Mouse (Mus musculus) heart, postnatal 25 days (tissue): Measurements from ENCODE around the gene Tmem184b. TPM values are rescaled to one million over a fixed set of nuclear protein-coding genes. Genes with fewer than 3 reads are reported as not detected.

Experiments used
- DNase-seq: peaks from one replicate; pipeline ENCODE4 v3.0.0; 2022; ENCODE audit warnings: low spot score
- intact Hi-C: fragments of 180-260 bp; cut with DNase I; formaldehyde crosslinking; loops from one replicate; pipeline ENCODE4 v1.15.1; 2025
- total RNA-seq, 2 experiments: library from RNA; stranded (reverse); gene quantifications; 2 replicates each; pipeline ENCODE4 v1.2.3; 2021

Tmem184b gene
- total RNA-seq, 2 experiments from 2014 or later, result 43.0 to 46.7 TPM

DNA sequence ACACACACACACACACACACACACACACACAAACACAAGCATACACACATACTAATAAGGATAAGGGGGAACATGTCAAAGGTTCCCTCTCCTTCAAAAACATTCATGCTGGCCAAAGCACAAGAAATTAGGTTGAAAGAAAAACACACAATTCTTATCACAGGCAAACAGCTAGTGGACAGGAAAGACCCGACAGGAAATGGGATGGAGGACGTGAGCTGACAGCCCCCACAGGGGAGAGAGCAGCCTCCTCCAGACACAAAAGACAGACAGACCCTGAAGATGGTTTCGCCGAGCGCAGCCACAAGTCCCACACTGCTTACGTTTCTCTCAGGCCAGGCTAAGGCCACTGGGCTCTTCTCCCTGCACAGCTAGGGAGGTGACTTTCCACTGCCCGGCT is 28.6 kb upstream of the Tmem184b start:
- intact Hi-C loops, result no loop called here
- DNase-seq, result no peak

- intact Hi-C loops, result no loop called here
Observed at GRCm38 (mm10) chr15:79430461-79431000, 27.2 kb upstream of the Tmem184b start.

GRCm38 (mm10) chr15:79429994-79430393 is 26.6 kb upstream of the Tmem184b start:
- DNase-seq, result no peak
- intact Hi-C loops, result loop anchor here (5.0 kb wide), 1 partner anchor 37 kb away; no protein-coding TSS in a partner anchor

More at GRCm38 (mm10) chr15:79430461-79431000, 27.2 kb upstream of the Tmem184b start:
- no peak for DNase-seq

DNA sequence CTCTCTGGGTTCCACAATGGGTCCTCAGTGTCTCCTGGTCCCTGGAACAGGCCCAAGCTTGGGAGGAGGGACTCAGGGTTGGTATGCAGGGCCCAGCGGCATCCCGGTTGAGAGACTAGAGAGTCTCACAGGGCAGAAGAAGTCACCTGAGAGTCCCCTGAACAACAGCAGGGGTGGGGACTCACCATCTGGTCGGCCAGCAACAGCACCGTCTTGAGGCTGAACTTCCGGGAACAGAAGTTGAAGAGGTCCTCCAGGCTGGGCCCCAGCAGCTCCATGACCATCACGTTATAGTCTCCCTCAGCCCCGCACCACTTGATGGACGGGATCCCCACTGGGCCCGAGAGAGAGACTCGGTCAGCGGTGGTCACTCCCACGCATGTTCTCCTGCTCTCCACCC is 26.2 kb upstream of the Tmem184b start:
- intact Hi-C loops, result loop anchor here (5.0 kb wide), 1 partner anchor 38 kb away; no protein-coding TSS in a partner anchor
- no peak for DNase-seq

DNA sequence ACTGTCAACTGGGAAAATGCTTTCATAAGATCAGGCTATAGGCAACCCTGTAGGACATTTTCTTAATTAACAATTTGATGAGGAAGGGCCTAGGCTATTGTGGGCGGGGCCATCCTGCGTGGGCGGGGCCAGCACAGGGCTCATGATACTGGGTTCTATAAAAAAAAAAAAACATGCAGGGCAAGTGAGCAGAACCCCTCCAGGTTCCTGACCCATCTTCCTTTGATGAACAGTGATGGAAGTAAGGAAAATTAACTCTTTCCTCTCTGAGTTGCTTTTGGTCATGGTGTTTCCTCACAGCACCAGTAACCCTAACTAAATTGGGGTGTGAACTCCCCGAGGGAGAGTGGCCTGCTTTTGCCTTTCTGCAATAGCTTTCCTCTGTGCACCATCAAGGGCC is 25.2 kb upstream of the Tmem184b start:
- no peak for DNase-seq
- intact Hi-C loops, result loop anchor here (5.0 kb wide), 1 partner anchor 39 kb away; no protein-coding TSS in a partner anchor

DNA sequence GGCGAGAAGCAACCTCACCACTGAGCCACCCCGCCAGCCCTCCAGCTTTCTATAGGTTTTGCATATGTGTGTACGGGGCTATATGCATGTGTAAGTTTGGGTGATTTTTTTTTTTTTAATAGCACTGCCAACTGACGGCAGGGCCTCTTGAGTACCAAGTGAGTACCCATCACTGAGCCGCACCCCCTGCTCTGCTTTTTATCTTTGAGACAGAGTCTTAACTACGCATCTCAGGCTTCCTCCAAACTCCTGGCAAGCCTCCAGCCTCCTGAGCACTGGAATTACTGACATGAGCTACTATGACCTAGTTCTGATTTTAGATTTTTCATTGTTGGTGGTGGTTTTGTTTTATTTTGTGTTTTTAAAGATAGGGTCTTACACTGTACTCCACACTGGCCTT is 24.1 kb upstream of the Tmem184b start:
- intact Hi-C loops, result loop anchor here (5.0 kb wide), 1 partner anchor 40 kb away; no protein-coding TSS in a partner anchor
- no peak for DNase-seq

GRCm38 (mm10) chr15:79425516-79425915 is 22.1 kb upstream of the Tmem184b start:
- intact Hi-C loops, result loop anchor here (5.0 kb wide), 1 partner anchor 42 kb away; no protein-coding TSS in a partner anchor
- no peak for DNase-seq

DNA sequence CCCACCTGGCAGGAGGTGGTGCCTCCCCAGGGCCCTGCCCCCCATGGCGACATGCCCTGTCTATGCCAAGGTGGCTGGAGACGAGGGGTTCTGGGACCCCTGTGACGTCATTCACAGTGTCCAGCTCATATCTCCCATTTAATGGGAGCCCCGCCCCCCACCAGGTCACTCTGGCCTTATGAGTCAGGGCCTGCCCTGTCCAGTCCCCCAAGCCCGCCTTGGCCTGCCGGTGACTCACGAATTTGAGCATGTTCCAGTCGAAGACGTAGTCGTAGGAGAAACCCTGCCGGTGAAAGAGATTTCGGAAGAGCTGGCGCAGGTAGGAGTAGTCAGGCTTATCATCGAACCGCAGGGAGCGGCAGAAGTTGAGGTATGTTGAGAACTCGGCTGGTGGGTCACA is 21.2 kb upstream of the Tmem184b start:
- DNase-seq, result no peak
- intact Hi-C loops, result loop anchor here (5.0 kb wide), 1 partner anchor 43 kb away; no protein-coding TSS in a partner anchor

DNA sequence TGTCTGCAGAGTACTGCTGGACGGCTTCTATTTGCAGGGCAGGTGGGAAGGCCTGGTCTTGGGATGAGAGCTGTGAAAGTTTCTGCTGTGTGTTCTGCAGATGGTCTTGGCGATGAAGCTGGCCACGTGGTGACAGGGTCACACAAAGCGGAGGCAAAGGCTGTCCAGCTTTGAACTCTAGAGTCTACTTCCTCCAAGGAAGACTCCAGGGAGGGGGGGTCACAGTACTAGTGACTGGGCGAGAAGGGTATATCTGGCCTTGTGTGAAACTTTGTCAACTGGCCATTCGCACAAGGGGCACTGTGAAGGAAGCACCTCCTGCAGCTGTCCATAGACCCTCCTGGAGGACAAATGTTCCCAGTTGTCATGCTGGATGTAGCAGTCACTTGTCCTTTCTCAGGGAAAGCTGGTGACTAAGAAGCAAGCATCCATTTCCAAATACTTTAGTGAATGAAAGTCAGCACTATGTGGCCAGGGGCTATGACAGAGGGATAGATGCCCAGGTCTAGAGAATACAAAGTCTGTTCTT is 19.4 kb upstream of the Tmem184b start:
- intact Hi-C loops, result no loop called here
- DNase-seq, result no peak

GRCm38 (mm10) chr15:79418677-79419076 is 15.3 kb upstream of the Tmem184b start:
- intact Hi-C loops, result no loop called here

GRCm38 (mm10) chr15:79418265-79418664 is 14.9 kb upstream of the Tmem184b start:
- DNase-seq, result no peak
- intact Hi-C loops, result no loop called here

More at GRCm38 (mm10) chr15:79418677-79419076, 15.3 kb upstream of the Tmem184b start:
- no peak for DNase-seq

GRCm38 (mm10) chr15:79417379-79417778 is 14.0 kb upstream of the Tmem184b start:
- intact Hi-C loops, result no loop called here
- no peak for DNase-seq

GRCm38 (mm10) chr15:79416460-79417085 is 13.2 kb upstream of the Tmem184b start:
- intact Hi-C loops, result no loop called here
- no peak for DNase-seq

GRCm38 (mm10) chr15:79414513-79414912 is 11.1 kb upstream of the Tmem184b start:
- DNase-seq, result no peak
- intact Hi-C loops, result no loop called here

GRCm38 (mm10) chr15:79413802-79414201 is 10.4 kb upstream of the Tmem184b start:
- intact Hi-C loops, result loop anchor here (2.0 kb wide), 1 partner anchor 51 kb away; no protein-coding TSS in a partner anchor
- no peak for DNase-seq

DNA sequence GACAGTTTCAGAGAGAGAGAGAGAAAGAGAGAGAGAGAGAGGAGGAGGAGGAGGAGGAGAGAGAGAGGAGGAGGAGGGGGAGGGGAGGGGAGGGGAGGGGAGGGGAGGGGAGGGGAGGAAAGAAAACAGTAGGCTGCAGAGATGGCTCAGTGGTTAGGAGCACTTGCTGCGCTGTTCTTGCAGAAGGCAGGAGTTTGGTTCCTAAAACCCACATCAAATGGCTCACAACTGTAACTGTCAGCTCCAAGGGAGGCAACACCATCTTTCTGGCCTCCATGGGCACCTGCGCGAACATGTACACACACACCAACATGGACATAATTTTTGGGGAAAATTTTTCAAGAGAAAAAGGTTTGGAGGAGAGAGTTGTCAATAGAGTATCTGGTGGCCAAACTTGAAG is 9.8 kb upstream of the Tmem184b start:
- DNase-seq, result no peak
- intact Hi-C loops, result loop anchor here (2.0 kb wide), 1 partner anchor 52 kb away; no protein-coding TSS in a partner anchor

GRCm38 (mm10) chr15:79411363-79412065 is 8.1 kb upstream of the Tmem184b start:
- intact Hi-C loops, result loop anchor here (2.0 kb wide), 1 partner anchor 53 kb away; no protein-coding TSS in a partner anchor
- no peak for DNase-seq

DNA sequence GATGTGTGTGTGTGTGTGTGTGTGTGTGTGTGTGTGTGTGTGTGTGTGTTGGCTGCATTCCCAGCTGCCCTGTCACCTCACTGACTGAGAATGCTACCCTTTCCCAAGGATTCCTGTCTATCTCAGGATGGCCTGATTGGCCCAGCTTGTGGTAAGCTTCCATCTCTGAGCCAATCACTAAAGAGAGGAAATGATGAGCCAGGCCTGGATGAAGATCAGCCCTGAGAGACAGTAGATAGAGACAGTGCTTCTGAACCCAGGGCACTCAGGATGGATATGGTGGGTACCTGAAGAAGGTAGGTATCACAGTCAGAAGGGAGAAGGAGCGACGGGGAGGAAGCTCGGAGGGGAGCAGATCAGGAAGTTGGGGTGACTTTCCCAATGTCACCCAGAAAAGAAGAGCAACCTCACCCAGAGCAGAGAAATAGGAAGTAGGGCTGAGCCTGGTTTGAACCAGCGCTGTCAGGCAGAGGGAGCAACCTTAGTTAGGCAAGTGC is 5.8 kb upstream of the Tmem184b start:
- intact Hi-C loops, result no loop called here
- DNase-seq, result no peak

DNA sequence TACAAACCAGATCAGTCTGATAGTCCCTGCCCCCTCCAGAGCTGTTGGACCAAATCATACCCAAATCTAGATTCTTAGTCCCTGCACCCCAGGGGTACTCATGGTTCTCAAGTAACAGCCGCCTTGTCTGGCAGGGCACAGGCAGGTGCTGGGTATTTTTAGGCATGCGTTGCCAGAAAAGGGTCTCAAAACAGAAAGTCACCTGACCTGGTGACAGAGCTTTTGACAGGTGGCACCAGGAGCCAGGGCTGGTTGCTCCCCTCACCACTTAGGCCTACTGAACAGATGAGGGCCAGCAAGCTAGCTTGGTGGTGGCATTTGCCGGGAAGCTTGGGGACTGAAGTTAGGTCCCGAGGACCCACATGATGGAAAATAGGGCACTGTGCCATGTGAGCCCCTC is 3.2 kb upstream of the Tmem184b start:
- DNase-seq, result no peak
- intact Hi-C loops, result no loop called here

DNA sequence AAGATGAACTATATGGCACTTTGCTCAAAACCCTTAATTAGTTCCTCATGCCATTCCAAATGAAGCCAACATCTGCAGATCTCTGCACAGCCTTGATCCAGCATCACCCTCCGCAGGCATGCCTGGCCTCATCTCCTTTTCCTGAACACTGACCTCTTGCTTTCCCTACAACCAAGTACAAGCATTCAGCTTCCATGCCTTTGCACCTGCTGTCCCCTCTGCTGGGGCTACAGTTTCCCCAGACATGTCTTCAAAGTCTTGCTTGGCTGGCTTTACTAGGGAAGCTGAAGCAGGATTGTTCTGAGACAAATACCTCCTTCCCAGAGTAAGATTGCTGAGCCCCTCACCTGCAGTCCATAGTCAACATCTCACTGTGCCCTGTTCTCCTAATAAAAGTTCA is 908 bp upstream of the Tmem184b start:
- intact Hi-C loops, result loop anchor here (2.0 kb wide), 1 partner anchor 63 kb away; no protein-coding TSS in a partner anchor
- DNase-seq, result no peak
